Mouse (Mus musculus) liver, embryonic 11.5 days (tissue): ENCODE data around the gene Prom2. TPM values are rescaled to one million over a fixed set of nuclear protein-coding genes. Genes with fewer than 3 reads are reported as not detected.
A peak's percentile ranks its signal among the peaks of the same experiment; 100 is the strongest.

Source experiments
- ATAC-seq: fragments of 200-750 bp; cut with Nextera tagmentation; replicated peaks from 2 replicates; pipeline ENCODE4 v1.8.0; 2017; ENCODE audit warnings: moderate number of reproducible peaks, mild to moderate bottlenecking, moderate TSS enrichment, moderate library complexity; ENCODE audit not compliant: low FRiP score
- DNase-seq: peaks from one replicate; pipeline ENCODE4 v3.0.0-alpha.2; 2017; ENCODE audit warnings: low spot score
- H3K27ac ChIP-seq: fragments of 300-500 bp; sonication (generic); 2 replicates; pipeline ENCODE4 v1.5.1; 2014; ENCODE audit warnings: mild to moderate bottlenecking, low read depth, low read length, control low read depth
- H3K27me3 ChIP-seq: fragments of 300-500 bp; sonication (generic); replicated peaks from 2 replicates; pipeline ENCODE4 v1.6.1; 2014; ENCODE audit warnings: low read length, mixed read lengths; ENCODE audit not compliant: control insufficient read depth, insufficient read depth
- H3K36me3 ChIP-seq: fragments of 300-500 bp; sonication (generic); 2 replicates; pipeline ENCODE4 v1.6.1; 2014; ENCODE audit warnings: mild to moderate bottlenecking, low read length, moderate library complexity, mixed read lengths; ENCODE audit not compliant: control insufficient read depth, insufficient read depth
- H3K4me1 ChIP-seq: fragments of 300-500 bp; sonication (generic); replicated peaks from 2 replicates; pipeline ENCODE4 v1.6.1; 2014; ENCODE audit warnings: low read length, mixed read lengths; ENCODE audit not compliant: control insufficient read depth, insufficient read depth
- H3K4me2 ChIP-seq: fragments of 300-500 bp; sonication (generic); 2 replicates; pipeline ENCODE4 v1.6.1; 2014; ENCODE audit warnings: mild to moderate bottlenecking, control low read depth, moderate library complexity
- H3K4me3 ChIP-seq: fragments of 300-500 bp; sonication (generic); 2 replicates; pipeline ENCODE4 v1.5.1; 2014; ENCODE audit warnings: low read depth, low read length, control low read depth
- H3K9ac ChIP-seq: fragments of 300-500 bp; sonication (generic); 2 replicates; pipeline ENCODE4 v1.6.1; 2014; ENCODE audit warnings: low read depth, low read length, control low read depth
- H3K9me3 ChIP-seq: fragments of 300-500 bp; sonication (generic); 2 replicates; pipeline ENCODE4 v1.6.1; 2016; ENCODE audit warnings: low read length, inconsistent platforms, mixed read lengths; ENCODE audit not compliant: control insufficient read depth
- WGBS: fragments of 180-500 bp; shearing (Covaris S2); extraction: QIAGEN DNeasy Blood & Tissue Kit; methylation state at CpG from one replicate; pipeline ENCODE4 v1.1.7; 2014; 5-methylcytosine and 5-hydroxymethylcytosine counted together
- polyA plus RNA-seq: library from polyadenylated mRNA; unstranded; fragments of >200 nt; fragmentation: Nextera tagmentation; extraction: Ambion mirVana; gene quantifications from 2 replicates; pipeline ENCODE4 v1.2.1, GENCODE M21; 2014

Gene Prom2
- polyA plus RNA-seq, 1 experiment from 2014 or later: 0.25 TPM

GRCm38 (mm10) chr2:127559070-127559966 is 18.1 kb upstream of the Prom2 start:
- H3K4me1 ChIP-seq: no peaks in the 10 kb centered on the region
- peak; percentile 89 for ATAC-seq
- no peaks in the 10 kb centered on the region for H3K9me3 ChIP-seq
- peak; percentile 71 for DNase-seq
- 0 out of 2 replicates have a peak overlapping the region, but pooled peaks have one; percentile 9 for H3K4me3 ChIP-seq
- peak overlapping the region; percentile 40 for H3K4me2 ChIP-seq
- 22% methylated on average over 18 of the region's 18 CpGs for WGBS
- H3K9ac ChIP-seq: no peak overlapping the region
- H3K36me3 ChIP-seq: no peaks in the 10 kb centered on the region
- H3K27me3 ChIP-seq: peaks cover 2% of the 10 kb centered on the region; the same call in 1 of the 2 replicates
- H3K27ac ChIP-seq: no peak overlapping the region

- Histone ChIP-seq H3K27ac (no peak overlapping the region), H3K4me3 (no peak overlapping the region), H3K4me2 (no peak overlapping the region), H3K9me3 (no peaks in the 10 kb centered on the region), H3K9ac (no peak overlapping the region), H3K27me3 (no peaks in the 10 kb centered on the region; the same call in 1 of the 2 replicates), H3K4me1 (no peaks in the 10 kb centered on the region), H3K36me3 (no peaks in the 10 kb centered on the region)
- no peak for DNase-seq
- no peak for ATAC-seq
- WGBS: 51% methylated on average over 5 of the region's 5 CpGs
These were observed 9.8 kb upstream of the Prom2 start for GRCm38 (mm10) chr2:127551078-127551477.

- Histone ChIP-seq H3K4me1 (no peaks in the 10 kb centered on the region), H3K4me2 (no peak overlapping the region), H3K27ac (no peak overlapping the region), H3K9me3 (no peaks in the 10 kb centered on the region), H3K36me3 (no peaks in the 10 kb centered on the region), H3K9ac (no peak overlapping the region), H3K4me3 (no peak overlapping the region), H3K27me3 (no peaks in the 10 kb centered on the region; the same call in 1 of the 2 replicates)
- DNase-seq (no peak), ATAC-seq (no peak)
- 64% methylated on average over 1 of the region's 1 CpGs for WGBS
These were observed 9.2 kb upstream of the Prom2 start for GRCm38 (mm10) chr2:127550446-127550845.

GRCm38 (mm10) chr2:127549711-127550110 is 8.4 kb upstream of the Prom2 start:
- no peak overlapping the region for H3K4me2 ChIP-seq
- no peak for DNase-seq

GRCm38 (mm10) chr2:127548342-127549074 is 7.2 kb upstream of the Prom2 start:
- no peak for DNase-seq
- Histone ChIP-seq H3K4me2 (no peak overlapping the region), H3K27ac (no peak overlapping the region), H3K4me3 (no peak overlapping the region), H3K27me3 (no peaks in the 10 kb centered on the region; the same call in 1 of the 2 replicates), H3K9me3 (no peaks in the 10 kb centered on the region), H3K4me1 (no peaks in the 10 kb centered on the region), H3K36me3 (no peaks in the 10 kb centered on the region), H3K9ac (no peak overlapping the region)
- WGBS: 47% methylated on average over 5 of the region's 5 CpGs
- ATAC-seq: peak; percentile 83

More at GRCm38 (mm10) chr2:127549711-127550110, 8.4 kb upstream of the Prom2 start:
- H3K4me1 ChIP-seq: no peaks in the 10 kb centered on the region
- H3K9ac ChIP-seq: no peak overlapping the region
- ATAC-seq: no peak
- no peaks in the 10 kb centered on the region for H3K9me3 ChIP-seq
- H3K27ac ChIP-seq: no peak overlapping the region
- no peak overlapping the region for H3K4me3 ChIP-seq
- no peaks in the 10 kb centered on the region for H3K27me3 ChIP-seq
- no peaks in the 10 kb centered on the region for H3K36me3 ChIP-seq

- Histone ChIP-seq H3K27ac (no peak overlapping the region), H3K4me2 (no peak overlapping the region), H3K9me3 (no peaks in the 10 kb centered on the region), H3K4me1 (no peaks in the 10 kb centered on the region), H3K9ac (no peak overlapping the region), H3K4me3 (no peak overlapping the region), H3K36me3 (no peaks in the 10 kb centered on the region), H3K27me3 (peaks cover 48% of the 10 kb centered on the region)
- no peak for ATAC-seq
- 74% methylated on average over 2 of the region's 2 CpGs for WGBS
- no peak for DNase-seq
These were observed 430 bp upstream of the Prom2 start for GRCm38 (mm10) chr2:127541697-127542096.

- Histone ChIP-seq H3K9ac (no peak overlapping the region), H3K4me1 (no peaks in the 10 kb centered on the region), H3K27me3 (peaks cover 48% of the 10 kb centered on the region), H3K36me3 (no peaks in the 10 kb centered on the region), H3K9me3 (no peaks in the 10 kb centered on the region), H3K4me2 (no peak overlapping the region), H3K27ac (no peak overlapping the region), H3K4me3 (no peak overlapping the region)
- WGBS: 20% methylated on average over 4 of the region's 4 CpGs
- DNase-seq (no peak), ATAC-seq (no peak)
These were observed 1.8 kb downstream of the Prom2 start for GRCm38 (mm10) chr2:127539494-127539893.

GRCm38 (mm10) chr2:127537548-127537947 is 3.7 kb downstream of the Prom2 start:
- H3K4me1 ChIP-seq: no peaks in the 10 kb centered on the region
- H3K9me3 ChIP-seq: no peaks in the 10 kb centered on the region
- no peak for ATAC-seq
- no peak for DNase-seq
- no peak overlapping the region for H3K27ac ChIP-seq
- peaks cover 39% of the 10 kb centered on the region for H3K27me3 ChIP-seq
- no peak overlapping the region for H3K4me2 ChIP-seq
- 61% methylated on average over 3 of the region's 3 CpGs for WGBS
- no peak overlapping the region for H3K4me3 ChIP-seq
- H3K36me3 ChIP-seq: no peaks in the 10 kb centered on the region
- no peak overlapping the region for H3K9ac ChIP-seq
